Mouse (Mus musculus): Measurements from ENCODE around the gene Cers1. TPM values are rescaled to one million over a fixed set of nuclear protein-coding genes. Genes with fewer than 3 reads are reported as not detected.

The Cers1 gene
- 10.6 and 11.0 TPM in 2 replicates for polyA plus RNA-seq (2014; fragmentation: Nextera tagmentation; extraction: Ambion mirVana)

- DNase-seq (ENCODE audit: low spot score) (peak; percentile 87), ATAC-seq (replicated peaks; ENCODE audit: low FRiP score) (peak; percentile 56)
- H3K36me3 ChIP-seq (ENCODE audit: control insufficient read depth, insufficient read depth, low read length): 0 out of 2 replicates have a peak, but pooled peaks cover 5% of the 10 kb centered on the region
- peak within 1 kb of the TSS; percentile 52 for H3K4me3 ChIP-seq (ENCODE audit: low read depth, low read length)
- H3K9ac ChIP-seq (ENCODE audit: low read length): peak within 1 kb of the TSS; percentile 68
- H3K9me3 ChIP-seq (ENCODE audit: control insufficient read depth, low read length): no peaks in the 10 kb centered on the region
- H3K4me1 ChIP-seq (replicated peaks; ENCODE audit: control insufficient read depth, insufficient read depth, low read length): peaks cover 22% of the 10 kb centered on the region
- peak within 1 kb of the TSS; percentile 62 for H3K4me2 ChIP-seq (ENCODE audit: low read depth, low read length, severe bottlenecking)
- H3K27me3 ChIP-seq (ENCODE audit: control insufficient read depth, insufficient read depth, low read length): no peaks in the 10 kb centered on the region
- peak within 1 kb of the TSS; percentile 85 for H3K27ac ChIP-seq (ENCODE audit: low read depth, low read length)
- 1% methylated on average over 66 of the region's 66 CpGs for WGBS
Measured at GRCm38 (mm10) chr8:70315624-70316510, at the start of gene Cers1. TSS of gene Cers1 (plus strand) at chr8:70315775.

GRCm38 (mm10) chr8:70267674-70268073 lies 47.9 kb upstream of the Cers1 start:
- Histone ChIP-seq H3K9ac (ENCODE audit: low read length) (no peak overlapping the region), H3K4me2 (ENCODE audit: low read depth, low read length, severe bottlenecking) (no peak overlapping the region), H3K4me1 (replicated peaks; ENCODE audit: control insufficient read depth, insufficient read depth, low read length) (peaks cover 5% of the 10 kb centered on the region; the same call in 1 of the 2 replicates), H3K36me3 (ENCODE audit: control insufficient read depth, insufficient read depth, low read length) (peaks cover 15% of the 10 kb centered on the region), H3K27me3 (ENCODE audit: control insufficient read depth, insufficient read depth, low read length) (no peaks in the 10 kb centered on the region), H3K27ac (ENCODE audit: low read depth, low read length) (no peak overlapping the region), H3K9me3 (ENCODE audit: control insufficient read depth, low read length) (no peaks in the 10 kb centered on the region), H3K4me3 (ENCODE audit: low read depth, low read length) (no peak overlapping the region)
- ATAC-seq (replicated peaks; ENCODE audit: low FRiP score): no peak
- whole genome bisulfite sequencing: 87% methylated on average over 3 of the region's 3 CpGs
- no peak for DNase-seq (ENCODE audit: low spot score)

GRCm38 (mm10) chr8:70268311-70268710 lies 47.3 kb upstream of the Cers1 start:
- no peak overlapping the region for H3K4me3 ChIP-seq (ENCODE audit: low read depth, low read length)
- no peaks in the 10 kb centered on the region for H3K27me3 ChIP-seq (ENCODE audit: control insufficient read depth, insufficient read depth, low read length)
- ATAC-seq (replicated peaks; ENCODE audit: low FRiP score): no peak
- no peak overlapping the region for H3K27ac ChIP-seq (ENCODE audit: low read depth, low read length)
- H3K9me3 ChIP-seq (ENCODE audit: control insufficient read depth, low read length): no peaks in the 10 kb centered on the region
- no peak for DNase-seq (ENCODE audit: low spot score)
- H3K36me3 ChIP-seq (ENCODE audit: control insufficient read depth, insufficient read depth, low read length): peaks cover 10% of the 10 kb centered on the region
- peaks cover 5% of the 10 kb centered on the region; the same call in 1 of the 2 replicates for H3K4me1 ChIP-seq (replicated peaks; ENCODE audit: control insufficient read depth, insufficient read depth, low read length)
- WGBS: 41% methylated on average over 5 of the region's 5 CpGs
- no peak overlapping the region for H3K9ac ChIP-seq (ENCODE audit: low read length)
- H3K4me2 ChIP-seq (ENCODE audit: low read depth, low read length, severe bottlenecking): no peak overlapping the region

GRCm38 (mm10) chr8:70268799-70269565 lies 46.6 kb upstream of the Cers1 start:
- DNase-seq (ENCODE audit: low spot score): no peak
- no peak overlapping the region for H3K9ac ChIP-seq (ENCODE audit: low read length)
- H3K27me3 ChIP-seq (ENCODE audit: control insufficient read depth, insufficient read depth, low read length): no peaks in the 10 kb centered on the region
- WGBS: 60% methylated on average over 11 of the region's 11 CpGs
- no peak overlapping the region for H3K4me3 ChIP-seq (ENCODE audit: low read depth, low read length)
- no peak for ATAC-seq (replicated peaks; ENCODE audit: low FRiP score)
- H3K4me1 ChIP-seq (replicated peaks; ENCODE audit: control insufficient read depth, insufficient read depth, low read length): peaks cover 5% of the 10 kb centered on the region; the same call in 1 of the 2 replicates
- no peak overlapping the region for H3K27ac ChIP-seq (ENCODE audit: low read depth, low read length)
- no peak overlapping the region for H3K4me2 ChIP-seq (ENCODE audit: low read depth, low read length, severe bottlenecking)
- peaks cover 6% of the 10 kb centered on the region for H3K36me3 ChIP-seq (ENCODE audit: control insufficient read depth, insufficient read depth, low read length)
- no peaks in the 10 kb centered on the region for H3K9me3 ChIP-seq (ENCODE audit: control insufficient read depth, low read length)

- H3K27me3 ChIP-seq (ENCODE audit: control insufficient read depth, insufficient read depth, low read length): no peaks in the 10 kb centered on the region
- no peak overlapping the region for H3K9ac ChIP-seq (ENCODE audit: low read length)
- no peaks in the 10 kb centered on the region for H3K36me3 ChIP-seq (ENCODE audit: control insufficient read depth, insufficient read depth, low read length)
- 74% methylated on average over 3 of the region's 3 CpGs for WGBS
- ATAC-seq (replicated peaks; ENCODE audit: low FRiP score) (no peak), DNase-seq (ENCODE audit: low spot score) (no peak)
- H3K9me3 ChIP-seq (ENCODE audit: control insufficient read depth, low read length): no peaks in the 10 kb centered on the region
- H3K27ac ChIP-seq (ENCODE audit: low read depth, low read length): no peak overlapping the region
- no peak overlapping the region for H3K4me2 ChIP-seq (ENCODE audit: low read depth, low read length, severe bottlenecking)
- H3K4me3 ChIP-seq (ENCODE audit: low read depth, low read length): no peak overlapping the region
- H3K4me1 ChIP-seq (replicated peaks; ENCODE audit: control insufficient read depth, insufficient read depth, low read length): peaks cover 5% of the 10 kb centered on the region; the same call in 1 of the 2 replicates
Measured at GRCm38 (mm10) chr8:70272949-70273348, 42.6 kb upstream of the Cers1 start.

DNA sequence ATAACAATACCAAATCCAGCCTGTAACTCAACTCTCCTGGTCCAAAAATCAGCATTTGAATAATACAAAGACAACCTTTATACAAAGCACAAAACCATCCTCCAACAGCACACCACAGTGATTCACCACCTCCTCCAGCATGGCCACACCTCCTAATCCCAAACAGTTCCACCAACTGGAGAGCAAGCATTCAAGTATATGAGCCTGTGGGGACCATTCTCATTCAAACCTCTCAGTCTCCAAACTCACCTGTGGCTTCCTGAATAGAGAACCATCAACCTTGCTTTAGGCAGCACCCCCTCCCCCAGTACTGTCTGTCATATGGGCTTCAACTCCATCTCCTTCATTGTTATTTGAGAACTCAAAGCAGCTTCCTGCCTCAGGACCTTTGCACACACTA lies 41.2 kb upstream of the Cers1 start:
- no peaks in the 10 kb centered on the region for H3K4me1 ChIP-seq (replicated peaks; ENCODE audit: control insufficient read depth, insufficient read depth, low read length)
- ATAC-seq (replicated peaks; ENCODE audit: low FRiP score): no peak
- H3K27me3 ChIP-seq (ENCODE audit: control insufficient read depth, insufficient read depth, low read length): no peaks in the 10 kb centered on the region
- H3K4me2 ChIP-seq (ENCODE audit: low read depth, low read length, severe bottlenecking): no peak overlapping the region
- no peaks in the 10 kb centered on the region for H3K36me3 ChIP-seq (ENCODE audit: control insufficient read depth, insufficient read depth, low read length)
- no peak overlapping the region for H3K9ac ChIP-seq (ENCODE audit: low read length)
- no peak overlapping the region for H3K4me3 ChIP-seq (ENCODE audit: low read depth, low read length)
- no peak for DNase-seq (ENCODE audit: low spot score)
- no peak overlapping the region for H3K27ac ChIP-seq (ENCODE audit: low read depth, low read length)
- H3K9me3 ChIP-seq (ENCODE audit: control insufficient read depth, low read length): no peaks in the 10 kb centered on the region

GRCm38 (mm10) chr8:70276476-70276875 lies 39.1 kb upstream of the Cers1 start:
- WGBS: 93% methylated on average over 3 of the region's 3 CpGs
- Histone ChIP-seq H3K9ac (ENCODE audit: low read length) (no peak overlapping the region), H3K36me3 (ENCODE audit: control insufficient read depth, insufficient read depth, low read length) (no peaks in the 10 kb centered on the region), H3K9me3 (ENCODE audit: control insufficient read depth, low read length) (no peaks in the 10 kb centered on the region), H3K27ac (ENCODE audit: low read depth, low read length) (no peak overlapping the region), H3K4me3 (ENCODE audit: low read depth, low read length) (no peak overlapping the region), H3K27me3 (ENCODE audit: control insufficient read depth, insufficient read depth, low read length) (no peaks in the 10 kb centered on the region), H3K4me1 (replicated peaks; ENCODE audit: control insufficient read depth, insufficient read depth, low read length) (no peaks in the 10 kb centered on the region), H3K4me2 (ENCODE audit: low read depth, low read length, severe bottlenecking) (no peak overlapping the region)
- ATAC-seq (replicated peaks; ENCODE audit: low FRiP score) (no peak), DNase-seq (ENCODE audit: low spot score) (no peak)

DNA sequence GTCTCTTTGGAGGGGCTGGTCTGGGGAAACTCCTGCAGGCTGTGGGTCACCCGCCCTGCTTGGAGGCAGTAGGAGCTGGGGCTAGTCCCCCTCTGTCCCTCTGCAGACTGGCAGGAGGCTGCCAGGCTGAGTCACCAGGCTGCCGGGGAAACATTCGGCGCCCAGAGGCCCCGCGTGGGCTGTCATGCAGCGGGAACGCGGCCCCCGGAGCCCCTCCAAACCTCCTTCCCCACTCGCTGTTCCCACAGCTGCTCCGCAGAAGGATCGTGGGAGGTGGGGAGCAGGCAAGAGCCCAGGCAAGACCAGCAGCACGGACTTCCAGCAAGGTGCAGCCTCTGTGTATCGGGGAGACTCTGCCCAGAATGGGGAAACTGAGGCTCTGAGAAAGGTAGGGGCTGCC lies 37.4 kb upstream of the Cers1 start:
- H3K4me1 ChIP-seq (replicated peaks; ENCODE audit: control insufficient read depth, insufficient read depth, low read length): no peaks in the 10 kb centered on the region
- no peaks in the 10 kb centered on the region for H3K9me3 ChIP-seq (ENCODE audit: control insufficient read depth, low read length)
- ATAC-seq (replicated peaks; ENCODE audit: low FRiP score): no peak
- no peaks in the 10 kb centered on the region for H3K27me3 ChIP-seq (ENCODE audit: control insufficient read depth, insufficient read depth, low read length)
- H3K27ac ChIP-seq (ENCODE audit: low read depth, low read length): no peak overlapping the region
- H3K4me2 ChIP-seq (ENCODE audit: low read depth, low read length, severe bottlenecking): no peak overlapping the region
- 70% methylated on average over 15 of the region's 15 CpGs for WGBS
- no peaks in the 10 kb centered on the region for H3K36me3 ChIP-seq (ENCODE audit: control insufficient read depth, insufficient read depth, low read length)
- H3K4me3 ChIP-seq (ENCODE audit: low read depth, low read length): no peak overlapping the region
- H3K9ac ChIP-seq (ENCODE audit: low read length): no peak overlapping the region
- no peak for DNase-seq (ENCODE audit: low spot score)
